Mouse (Mus musculus) T-helper 2 cell (primary cell): ENCODE measurements around the gene Msantd1.

Source experiments
- in situ Hi-C: fragments of 300-600 bp; cut with MboI, MseI; formaldehyde crosslinking; loops from one replicate; pipeline ENCODE4 v1.15.1; 2025; ENCODE audit warnings: high pct_unique_total_duplicates

Gene Msantd1

DNA sequence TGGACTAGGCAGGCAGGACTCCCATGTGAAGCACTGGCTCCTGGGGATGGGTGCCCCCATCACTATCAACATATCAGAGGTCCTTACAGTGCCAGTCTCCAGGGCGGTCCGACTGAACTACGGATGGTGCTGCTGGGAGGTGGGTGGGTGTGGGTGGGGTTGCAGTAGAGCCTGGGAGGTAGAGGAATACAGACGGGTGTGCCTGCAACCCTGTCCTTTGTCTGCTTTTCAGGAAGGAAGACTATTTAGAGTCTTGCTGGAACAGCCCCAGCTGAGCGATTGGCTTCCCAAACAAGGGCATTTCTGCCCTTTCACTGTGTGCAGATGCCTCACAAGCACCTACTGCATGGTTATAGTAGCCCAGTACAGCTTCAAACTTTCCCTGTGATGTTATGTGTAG lies 60.6 kb downstream of the Msantd1 start:
- in situ Hi-C loops: no loop called here

DNA sequence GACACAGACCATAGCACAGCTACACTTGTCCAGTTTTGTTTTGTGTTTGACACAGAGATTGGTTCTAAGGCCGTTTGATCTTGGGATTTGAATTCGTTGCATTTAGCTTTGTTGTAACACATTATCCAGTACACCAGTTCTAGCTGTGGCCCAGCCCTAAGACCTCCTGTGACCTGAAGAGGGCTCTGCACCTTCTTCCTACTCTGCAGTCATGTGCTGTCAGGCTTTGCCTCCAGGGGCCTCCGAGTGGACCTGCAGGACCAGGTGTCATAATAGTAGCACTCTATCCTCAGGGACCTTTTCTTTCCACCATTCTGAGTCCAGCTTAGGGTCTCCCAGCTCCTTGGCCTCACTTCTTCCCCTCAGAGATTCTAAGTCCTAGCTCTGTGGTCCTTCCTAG lies 64.7 kb downstream of the Msantd1 start:
- in situ Hi-C loops: no loop called here
